Mouse (Mus musculus) neural tube, embryonic 14.5 days (tissue): Measurements from ENCODE around the gene Entpd6. TPM values are rescaled to one million over a fixed set of nuclear protein-coding genes. Genes with fewer than 3 reads are reported as not detected.

Experiments
- ATAC-seq: fragments of 200-750 bp; cut with Nextera tagmentation; 2 replicates; pipeline ENCODE4 v1.8.0; 2017; ENCODE audit warnings: low read depth, mild to moderate bottlenecking, moderate TSS enrichment, moderate library complexity
- H3K27ac ChIP-seq: fragments of 300-500 bp; sonication (generic); 2 replicates; pipeline ENCODE4 v1.5.1; 2014; ENCODE audit warnings: low read depth, mild to moderate bottlenecking, control low read depth, low read length, moderate library complexity, mixed read lengths
- H3K27me3 ChIP-seq: fragments of 300-500 bp; sonication (generic); 2 replicates; pipeline ENCODE4 v1.6.1; 2014; ENCODE audit warnings: low read length; ENCODE audit not compliant: control insufficient read depth, insufficient read depth
- H3K36me3 ChIP-seq: fragments of 300-500 bp; sonication (generic); 2 replicates; pipeline ENCODE4 v1.6.1; 2014; ENCODE audit warnings: low read length, mixed read lengths; ENCODE audit not compliant: control insufficient read depth, insufficient read depth
- H3K4me1 ChIP-seq: fragments of 300-500 bp; sonication (generic); 2 replicates; pipeline ENCODE4 v1.6.1; 2014; ENCODE audit warnings: low read length; ENCODE audit not compliant: control insufficient read depth, insufficient read depth
- H3K4me2 ChIP-seq: fragments of 300-500 bp; sonication (generic); 2 replicates; pipeline ENCODE4 v1.6.1; 2014; ENCODE audit warnings: mild to moderate bottlenecking, low read depth, low read length, control low read depth
- H3K4me3 ChIP-seq: fragments of 300-500 bp; sonication (generic); 2 replicates; pipeline ENCODE4 v1.5.1; 2014; ENCODE audit warnings: low read depth, low read length, control low read depth, mixed read lengths
- H3K9ac ChIP-seq: fragments of 300-500 bp; sonication (generic); replicated peaks from 2 replicates; pipeline ENCODE4 v1.6.1; 2014; ENCODE audit warnings: low read depth, mild to moderate bottlenecking, control low read depth, low read length, mixed read lengths
- H3K9me3 ChIP-seq: fragments of 300-500 bp; sonication (generic); 2 replicates; pipeline ENCODE4 v1.6.1; 2016; ENCODE audit warnings: low read length; ENCODE audit not compliant: control insufficient read depth
- WGBS: fragments of 180-500 bp; shearing (Covaris S2); extraction: QIAGEN DNeasy Blood & Tissue Kit; methylation state at CpG from one replicate; pipeline ENCODE4 v1.1.7; 2014; 5-methylcytosine and 5-hydroxymethylcytosine counted together
- polyA plus RNA-seq: library from polyadenylated mRNA; unstranded; fragments of >200 nt; fragmentation: Nextera tagmentation; extraction: Ambion mirVana; gene quantifications from 2 replicates; pipeline ENCODE4 v1.2.1, GENCODE M21; 2014

The Entpd6 gene
- polyA plus RNA-seq, 1 experiment from 2014 or later: 64.6 TPM

DNA sequence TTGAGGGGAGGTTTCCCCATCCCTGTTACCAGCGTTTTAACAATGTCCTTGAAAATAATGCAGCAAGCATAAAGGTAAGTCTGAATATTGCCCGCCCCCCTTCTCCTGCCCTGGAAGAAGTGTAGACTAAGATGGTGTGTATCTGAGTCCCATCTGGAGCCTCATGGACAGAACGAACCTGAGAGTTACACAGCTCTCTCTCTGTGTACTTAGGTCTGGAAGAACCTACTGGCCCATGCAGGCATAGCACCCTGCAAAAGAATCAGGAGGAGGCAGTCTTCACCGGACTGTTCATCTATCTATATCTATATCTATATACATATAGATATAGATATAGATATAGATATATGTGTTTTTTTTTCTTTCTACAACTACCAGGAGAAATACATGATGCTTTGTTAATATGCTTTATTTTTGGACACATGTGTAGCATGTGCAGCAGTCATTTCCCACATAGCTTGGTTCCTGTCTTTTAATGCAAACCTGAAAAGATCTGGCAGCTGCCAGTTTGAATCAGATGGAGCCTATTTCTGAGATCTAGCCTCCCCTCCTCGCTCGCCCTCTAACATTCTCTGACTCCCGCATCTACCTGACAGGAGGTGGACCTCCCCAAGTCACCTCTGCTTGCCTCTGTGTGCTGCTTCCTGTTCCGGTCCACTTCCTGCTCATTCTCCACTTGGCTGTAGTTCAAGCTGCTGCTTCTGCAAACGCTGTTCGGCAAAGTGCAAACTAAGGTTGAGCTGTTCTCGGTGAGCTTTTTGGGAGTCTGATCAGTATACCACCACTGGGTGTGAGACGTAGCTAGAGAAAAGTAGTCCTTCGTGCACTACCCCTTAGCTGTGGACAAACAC, 1.5 kb downstream of the Entpd6 start:
- 0 out of 2 replicates have a peak, but pooled peaks have one; percentile 22 for ATAC-seq

GRCm38 (mm10) chr2:150755016-150755415, 6.2 kb downstream of the Entpd6 start:
- H3K27ac ChIP-seq: no peak overlapping the region
- no peak overlapping the region for H3K9ac ChIP-seq
- WGBS: 97% methylated on average over 3 of the region's 3 CpGs
- H3K27me3 ChIP-seq: no peaks in the 10 kb centered on the region
- no peak for ATAC-seq
- H3K4me1 ChIP-seq: peaks cover 2% of the 10 kb centered on the region; the same call in 1 of the 2 replicates
- peaks cover 18% of the 10 kb centered on the region for H3K36me3 ChIP-seq
- no peak overlapping the region for H3K4me3 ChIP-seq
- H3K9me3 ChIP-seq: no peaks in the 10 kb centered on the region
- H3K4me2 ChIP-seq: no peak overlapping the region

More for the DNA sequence above, 1.5 kb downstream of the Entpd6 start:
- Histone ChIP-seq H3K4me2 (peak overlapping the region; percentile 87), H3K4me3 (peak overlapping the region; percentile 79), H3K27ac (no peak overlapping the region), H3K9me3 (no peaks in the 10 kb centered on the region), H3K4me1 (peaks cover 8% of the 10 kb centered on the region), H3K27me3 (no peaks in the 10 kb centered on the region), H3K36me3 (0 out of 2 replicates have a peak, but pooled peaks cover 5% of the 10 kb centered on the region), H3K9ac (peak overlapping the region; percentile 84; the same call in 1 of the 2 replicates)
- WGBS: 75% methylated on average over 13 of the region's 13 CpGs

DNA sequence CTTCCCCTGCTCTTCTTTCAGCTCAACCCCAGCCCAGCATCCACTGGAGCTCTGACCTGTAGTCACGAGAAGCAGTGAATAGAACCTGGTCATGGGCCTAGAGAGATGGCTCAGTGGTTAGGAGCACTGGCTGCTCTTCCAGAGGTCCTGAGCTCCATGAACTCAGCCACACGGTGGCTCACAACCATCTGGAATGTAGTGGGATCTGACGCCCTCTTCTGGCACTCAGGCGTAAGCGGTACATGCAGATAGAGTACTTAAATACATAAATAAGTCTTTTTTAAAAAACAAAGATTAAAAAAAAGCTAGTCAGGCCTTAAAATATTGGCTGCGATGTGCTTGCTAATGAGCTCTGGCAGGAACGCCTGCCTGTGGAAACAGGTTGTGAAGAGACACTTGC, 12.6 kb downstream of the Entpd6 start:
- no peak for ATAC-seq
- no peaks in the 10 kb centered on the region for H3K4me1 ChIP-seq
- H3K27ac ChIP-seq: no peak overlapping the region
- H3K27me3 ChIP-seq: no peaks in the 10 kb centered on the region
- no peak overlapping the region for H3K9ac ChIP-seq
- H3K9me3 ChIP-seq: no peaks in the 10 kb centered on the region
- H3K36me3 ChIP-seq: peaks cover 34% of the 10 kb centered on the region
- H3K4me2 ChIP-seq: no peak overlapping the region
- no peak overlapping the region for H3K4me3 ChIP-seq
- WGBS: 88% methylated on average over 7 of the region's 7 CpGs

- H3K9ac ChIP-seq: no peak overlapping the region
- no peak overlapping the region for H3K4me2 ChIP-seq
- peaks cover 23% of the 10 kb centered on the region for H3K36me3 ChIP-seq
- no peak overlapping the region for H3K4me3 ChIP-seq
- 47% methylated on average over 2 of the region's 2 CpGs for WGBS
- H3K9me3 ChIP-seq: no peaks in the 10 kb centered on the region
- H3K27ac ChIP-seq: peak overlapping the region; percentile 69
- H3K27me3 ChIP-seq: no peaks in the 10 kb centered on the region
- peak; percentile 84 for ATAC-seq
- peaks cover 4% of the 10 kb centered on the region for H3K4me1 ChIP-seq
Measured at GRCm38 (mm10) chr2:150765619-150766018, 16.8 kb downstream of the Entpd6 start.

DNA sequence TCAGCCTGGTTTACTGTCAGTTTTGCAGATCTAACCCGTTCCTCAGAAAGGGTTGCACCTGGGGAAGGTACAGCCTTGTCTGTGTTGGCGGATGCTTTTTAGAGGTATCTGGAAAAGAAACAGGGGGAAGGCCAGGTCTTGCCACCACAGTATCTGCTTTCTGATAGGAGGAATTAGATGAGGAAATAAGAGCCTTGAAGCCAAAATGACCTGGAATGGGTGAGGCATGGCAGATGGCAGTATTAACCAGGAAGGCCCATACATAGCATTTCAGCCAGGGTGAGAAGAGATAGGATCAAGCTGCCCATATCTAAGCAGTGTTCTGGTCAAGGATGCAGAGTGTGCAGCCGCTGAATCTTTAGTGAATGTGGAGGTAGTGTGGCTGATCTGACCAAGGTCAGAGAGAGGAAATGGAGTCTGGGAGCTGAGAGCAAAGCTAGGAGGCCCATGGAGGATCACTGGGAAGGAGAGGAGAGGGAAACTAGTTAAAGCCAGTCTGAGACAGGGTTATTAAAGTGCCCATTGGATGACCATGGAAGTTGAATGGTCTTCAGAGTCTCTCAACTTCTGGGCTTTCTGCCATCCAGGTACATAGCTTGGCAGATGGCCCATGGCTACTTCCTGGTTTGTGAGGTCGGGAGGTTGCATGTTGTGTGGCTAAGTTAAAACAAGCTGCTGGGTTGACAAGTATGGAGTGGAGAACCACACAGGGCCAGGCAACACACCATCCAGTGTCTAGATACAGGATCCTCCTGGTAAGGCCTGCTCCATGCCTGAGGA, 17.4 kb downstream of the Entpd6 start:
- Histone ChIP-seq H3K36me3 (peaks cover 22% of the 10 kb centered on the region), H3K27ac (peak overlapping the region; percentile 29), H3K4me3 (no peak overlapping the region), H3K9me3 (no peaks in the 10 kb centered on the region), H3K4me1 (peaks cover 10% of the 10 kb centered on the region), H3K9ac (no peak overlapping the region), H3K4me2 (no peak overlapping the region), H3K27me3 (no peaks in the 10 kb centered on the region)
- 90% methylated on average over 4 of the region's 4 CpGs for WGBS
- ATAC-seq: no peak

DNA sequence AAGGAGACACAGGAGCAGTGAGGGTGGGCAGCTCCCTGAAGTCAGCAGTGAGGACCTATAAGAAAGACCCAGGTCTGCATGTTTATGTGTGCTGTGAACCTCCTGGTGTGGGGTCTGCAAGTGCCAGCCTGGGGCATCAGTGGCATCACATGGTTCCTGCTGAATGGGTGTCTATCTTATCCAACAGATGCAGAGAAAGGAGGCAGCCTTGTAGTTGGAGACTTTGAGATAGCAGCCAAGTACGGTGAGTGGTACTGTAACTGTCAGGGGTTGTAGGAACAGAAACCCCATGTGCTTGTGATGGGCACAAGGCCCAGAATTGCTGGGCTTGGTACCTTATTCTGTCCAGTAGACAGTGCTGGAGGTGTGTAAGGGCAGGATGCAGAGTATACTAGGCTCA, 19.8 kb downstream of the Entpd6 start:
- H3K36me3 ChIP-seq: peaks cover 9% of the 10 kb centered on the region
- no peak overlapping the region for H3K4me3 ChIP-seq
- no peaks in the 10 kb centered on the region for H3K27me3 ChIP-seq
- H3K4me2 ChIP-seq: no peak overlapping the region
- no peak overlapping the region for H3K9ac ChIP-seq
- peaks cover 11% of the 10 kb centered on the region for H3K4me1 ChIP-seq
- no peak overlapping the region for H3K27ac ChIP-seq
- 100% methylated on average over 1 of the region's 1 CpGs for WGBS
- no peaks in the 10 kb centered on the region for H3K9me3 ChIP-seq
- ATAC-seq: no peak

GRCm38 (mm10) chr2:150770747-150771146, 21.9 kb downstream of the Entpd6 start:
- Histone ChIP-seq H3K27me3 (no peaks in the 10 kb centered on the region), H3K4me1 (peaks cover 11% of the 10 kb centered on the region), H3K9ac (no peak overlapping the region), H3K36me3 (peaks cover 9% of the 10 kb centered on the region), H3K4me2 (no peak overlapping the region), H3K9me3 (no peaks in the 10 kb centered on the region), H3K4me3 (no peak overlapping the region), H3K27ac (peak overlapping the region; percentile 67)
- peak; percentile 68; the same call in 1 of the 2 replicates for ATAC-seq
- WGBS: 38% methylated on average over 1 of the region's 1 CpGs

DNA sequence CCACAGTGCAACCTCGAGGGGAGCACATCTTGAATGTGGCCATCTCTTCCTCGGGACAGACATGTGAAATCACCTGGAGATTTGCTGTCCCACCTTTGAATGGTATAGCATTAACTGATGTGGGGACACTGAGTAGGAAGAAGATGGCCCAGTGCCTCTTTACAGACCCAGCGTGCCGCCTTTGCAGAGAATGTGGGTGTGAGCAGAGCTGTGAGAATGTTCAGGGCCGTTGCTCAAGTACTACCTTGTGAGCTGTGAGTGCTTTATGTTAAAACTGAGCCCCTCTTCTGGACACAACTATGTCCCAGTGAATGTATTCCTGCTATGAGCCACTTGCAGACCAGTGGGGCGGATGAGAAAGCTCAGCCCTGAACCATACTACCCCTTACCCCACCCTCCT, 22.3 kb downstream of the Entpd6 start:
- no peak for ATAC-seq
- Histone ChIP-seq H3K36me3 (peaks cover 9% of the 10 kb centered on the region), H3K9ac (no peak overlapping the region), H3K27me3 (no peaks in the 10 kb centered on the region), H3K27ac (no peak overlapping the region), H3K4me2 (no peak overlapping the region), H3K9me3 (no peaks in the 10 kb centered on the region), H3K4me3 (no peak overlapping the region), H3K4me1 (peaks cover 11% of the 10 kb centered on the region)
- whole genome bisulfite sequencing: 82% methylated on average over 6 of the region's 6 CpGs

DNA sequence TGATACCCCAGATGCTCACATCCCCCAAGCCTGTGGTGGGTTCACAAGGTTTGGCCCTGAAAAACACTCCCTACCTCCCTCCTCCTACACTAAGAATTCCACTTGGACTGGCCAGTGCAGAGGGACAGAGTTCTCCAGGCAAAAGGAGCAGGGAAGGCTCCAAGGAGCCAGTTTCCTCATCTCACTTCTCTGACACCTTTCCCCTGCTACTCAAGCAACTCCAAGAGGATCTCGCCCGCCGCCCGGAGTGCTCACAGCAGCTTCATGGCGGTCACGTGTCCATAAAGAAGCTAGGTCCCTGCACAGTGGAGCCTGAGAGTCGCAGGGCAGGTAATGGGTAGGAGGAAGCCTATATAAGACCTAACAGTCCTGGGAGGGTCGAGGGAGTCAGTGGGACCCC, 23.2 kb downstream of the Entpd6 start:
- Histone ChIP-seq H3K27ac (no peak overlapping the region), H3K9me3 (no peaks in the 10 kb centered on the region), H3K4me1 (peaks cover 11% of the 10 kb centered on the region), H3K36me3 (peaks cover 9% of the 10 kb centered on the region), H3K9ac (no peak overlapping the region), H3K4me3 (no peak overlapping the region), H3K4me2 (no peak overlapping the region), H3K27me3 (no peaks in the 10 kb centered on the region)
- peak; percentile 28; the same call in 1 of the 2 replicates for ATAC-seq
- WGBS: 83% methylated on average over 8 of the region's 8 CpGs
